Mouse (Mus musculus) hindbrain, embryonic 11.5 days (tissue): ENCODE measurements around the gene Tspan9. TPM values are rescaled to one million over a fixed set of nuclear protein-coding genes. Genes with fewer than 3 reads are reported as not detected.

Experiments
- ATAC-seq: fragments of 200-750 bp; cut with Nextera tagmentation; 2 replicates; pipeline ENCODE4 v1.8.0; 2017; ENCODE audit warnings: mild to moderate bottlenecking, moderate TSS enrichment, moderate library complexity; ENCODE audit not compliant: low FRiP score
- DNase-seq: peaks from one replicate; pipeline ENCODE4 v3.0.0-alpha.2; 2015; ENCODE audit warnings: low spot score
- H3K27ac ChIP-seq: fragments of 300-500 bp; sonication (generic); 2 replicates; pipeline ENCODE4 v1.5.1; 2014; ENCODE audit warnings: mild to moderate bottlenecking, low read depth, low read length
- H3K27me3 ChIP-seq: fragments of 300-500 bp; sonication (generic); 2 replicates; pipeline ENCODE4 v1.6.1; 2014; ENCODE audit warnings: mild to moderate bottlenecking, low read length, moderate library complexity, mixed read lengths; ENCODE audit not compliant: control insufficient read depth, insufficient read depth
- H3K36me3 ChIP-seq: fragments of 300-500 bp; sonication (generic); 2 replicates; pipeline ENCODE4 v1.6.1; 2014; ENCODE audit warnings: mild to moderate bottlenecking, low read length, moderate library complexity, mixed read lengths; ENCODE audit not compliant: control insufficient read depth, insufficient read depth
- H3K4me1 ChIP-seq: fragments of 300-500 bp; sonication (generic); replicated peaks from 2 replicates; pipeline ENCODE4 v1.6.1; 2014; ENCODE audit warnings: low read length, mixed read lengths; ENCODE audit not compliant: control insufficient read depth, insufficient read depth
- H3K4me2 ChIP-seq: fragments of 300-500 bp; sonication (generic); replicated peaks from 2 replicates; pipeline ENCODE4 v1.6.1; 2014; ENCODE audit warnings: mild to moderate bottlenecking, low read depth, low read length
- H3K4me3 ChIP-seq: fragments of 300-500 bp; sonication (generic); 2 replicates; pipeline ENCODE4 v1.5.1; 2014; ENCODE audit warnings: low read depth, low read length
- H3K9ac ChIP-seq: fragments of 300-500 bp; sonication (generic); 2 replicates; pipeline ENCODE4 v1.6.1; 2014; ENCODE audit warnings: low read depth, low read length
- H3K9me3 ChIP-seq: fragments of 300-500 bp; sonication (generic); 2 replicates; pipeline ENCODE4 v1.6.1; 2016; ENCODE audit warnings: low read length; ENCODE audit not compliant: control insufficient read depth
- WGBS: fragments of 180-500 bp; shearing (Covaris S2); extraction: QIAGEN DNeasy Blood & Tissue Kit; methylation state at CpG from one replicate; pipeline ENCODE4 v1.1.7; 2014; 5-methylcytosine and 5-hydroxymethylcytosine counted together
- polyA plus RNA-seq: library from polyadenylated mRNA; unstranded; fragments of >200 nt; fragmentation: Nextera tagmentation; extraction: Ambion mirVana; gene quantifications from 2 replicates; pipeline ENCODE4 v1.2.1, GENCODE M21; 2014

The Tspan9 gene
- polyA plus RNA-seq, 1 experiment from 2014 or later: 46.2 TPM

DNA sequence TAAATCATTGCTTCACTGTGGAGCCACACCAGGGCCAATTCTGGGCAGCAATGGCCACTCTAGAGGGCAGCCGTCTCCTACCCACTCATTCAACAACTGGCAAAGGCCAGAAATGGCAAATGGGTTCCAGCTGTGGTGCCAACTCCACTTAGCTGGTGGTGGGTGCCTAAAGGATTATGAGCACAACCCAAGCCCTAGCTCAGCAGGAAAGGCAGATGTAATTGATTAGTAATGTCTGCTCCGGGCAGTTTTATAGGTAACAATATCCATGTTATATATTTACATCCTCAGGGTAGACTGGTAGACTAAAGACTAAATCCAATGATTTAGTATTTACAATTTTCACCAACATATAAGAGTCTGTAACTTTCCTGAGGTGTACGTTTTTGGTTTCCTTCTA, 6.7 kb downstream of the Tspan9 start:
- Histone ChIP-seq H3K4me2 (no peak overlapping the region), H3K36me3 (no peaks in the 10 kb centered on the region), H3K9ac (no peak overlapping the region), H3K9me3 (no peaks in the 10 kb centered on the region), H3K4me3 (no peak overlapping the region), H3K27ac (no peak overlapping the region), H3K27me3 (no peaks in the 10 kb centered on the region), H3K4me1 (0 out of 2 replicates have a peak, but pooled peaks cover 3% of the 10 kb centered on the region)
- DNase-seq (no peak), ATAC-seq (no peak)
- 84% methylated on average over 3 of the region's 3 CpGs for WGBS

GRCm38 (mm10) chr6:128135459-128135858, 7.9 kb downstream of the Tspan9 start:
- Histone ChIP-seq H3K27ac (no peak overlapping the region), H3K4me3 (no peak overlapping the region), H3K9ac (no peak overlapping the region), H3K27me3 (no peaks in the 10 kb centered on the region), H3K36me3 (no peaks in the 10 kb centered on the region), H3K9me3 (no peaks in the 10 kb centered on the region), H3K4me1 (0 out of 2 replicates have a peak, but pooled peaks cover 3% of the 10 kb centered on the region), H3K4me2 (no peak overlapping the region)
- 40% methylated on average over 5 of the region's 5 CpGs for WGBS
- DNase-seq (no peak), ATAC-seq (no peak)

DNA sequence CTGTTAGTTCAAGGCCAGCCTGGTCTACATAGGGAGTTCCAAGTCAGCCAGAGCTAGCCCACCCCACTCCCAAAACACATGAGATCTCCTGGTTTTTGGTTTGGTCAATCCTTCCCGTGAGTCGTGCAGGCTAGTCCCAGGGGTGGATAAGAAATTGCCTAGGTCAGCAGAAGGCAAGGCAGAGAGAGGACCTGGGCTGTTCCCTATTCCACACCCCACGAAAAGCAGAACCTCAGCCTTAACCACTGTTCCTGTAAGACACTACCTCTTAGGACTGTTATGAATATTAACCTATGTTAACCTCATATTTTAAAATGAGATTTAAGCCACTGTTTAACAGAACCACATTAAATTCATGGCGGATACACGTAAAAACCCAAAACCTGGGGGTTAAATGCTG, 8.4 kb downstream of the Tspan9 start:
- ATAC-seq: no peak

GRCm38 (mm10) chr6:128134196-128134924, 9.0 kb downstream of the Tspan9 start:
- Histone ChIP-seq H3K4me3 (no peak overlapping the region), H3K36me3 (no peaks in the 10 kb centered on the region), H3K4me2 (no peak overlapping the region), H3K9me3 (no peaks in the 10 kb centered on the region), H3K4me1 (0 out of 2 replicates have a peak, but pooled peaks cover 5% of the 10 kb centered on the region), H3K27ac (no peak overlapping the region), H3K27me3 (no peaks in the 10 kb centered on the region), H3K9ac (no peak overlapping the region)
- no peak for ATAC-seq
- WGBS: 29% methylated on average over 8 of the region's 8 CpGs
- DNase-seq: no peak

More for the DNA sequence above, 8.4 kb downstream of the Tspan9 start:
- no peak for DNase-seq
- Histone ChIP-seq H3K36me3 (no peaks in the 10 kb centered on the region), H3K9ac (no peak overlapping the region), H3K4me3 (no peak overlapping the region), H3K9me3 (no peaks in the 10 kb centered on the region), H3K27ac (no peak overlapping the region), H3K4me1 (0 out of 2 replicates have a peak, but pooled peaks cover 3% of the 10 kb centered on the region), H3K4me2 (no peak overlapping the region), H3K27me3 (no peaks in the 10 kb centered on the region)
- 69% methylated on average over 5 of the region's 5 CpGs for WGBS

- DNase-seq (no peak), ATAC-seq (no peak)
- H3K36me3 ChIP-seq: no peaks in the 10 kb centered on the region
- WGBS: 70% methylated on average over 10 of the region's 10 CpGs
- H3K4me1 ChIP-seq: 0 out of 2 replicates have a peak, but pooled peaks cover 7% of the 10 kb centered on the region
- no peak overlapping the region for H3K9ac ChIP-seq
- no peak overlapping the region for H3K4me3 ChIP-seq
- H3K27ac ChIP-seq: no peak overlapping the region
- no peak overlapping the region for H3K4me2 ChIP-seq
- no peaks in the 10 kb centered on the region for H3K9me3 ChIP-seq
- H3K27me3 ChIP-seq: no peaks in the 10 kb centered on the region
These were observed 9.7 kb downstream of the Tspan9 start for GRCm38 (mm10) chr6:128133679-128134191.

DNA sequence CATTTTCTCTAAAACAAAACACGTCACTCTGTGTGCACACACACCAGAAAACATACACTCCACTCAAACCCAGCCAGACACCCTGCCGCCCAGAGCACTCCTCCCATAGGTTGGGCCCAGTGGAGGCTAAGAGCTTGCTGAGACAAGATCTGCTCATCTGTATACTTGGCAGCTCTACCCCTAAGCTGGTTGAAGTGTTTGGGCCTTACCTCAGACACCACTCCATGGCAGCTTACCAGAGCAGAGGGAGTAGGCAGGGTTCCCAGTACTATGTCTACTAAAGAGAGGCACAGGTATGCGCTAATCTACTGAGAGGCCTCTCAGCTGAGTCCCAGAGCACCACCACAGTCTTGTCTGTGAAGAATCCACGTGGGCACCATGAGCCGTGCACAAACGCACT, 10.8 kb downstream of the Tspan9 start:
- H3K27me3 ChIP-seq: no peaks in the 10 kb centered on the region
- no peaks in the 10 kb centered on the region for H3K36me3 ChIP-seq
- ATAC-seq: no peak
- H3K27ac ChIP-seq: no peak overlapping the region
- H3K9ac ChIP-seq: no peak overlapping the region
- DNase-seq: no peak
- H3K9me3 ChIP-seq: no peaks in the 10 kb centered on the region
- H3K4me3 ChIP-seq: no peak overlapping the region
- H3K4me1 ChIP-seq: 0 out of 2 replicates have a peak, but pooled peaks cover 7% of the 10 kb centered on the region
- no peak overlapping the region for H3K4me2 ChIP-seq
- 90% methylated on average over 6 of the region's 6 CpGs for WGBS

GRCm38 (mm10) chr6:128131390-128131789, 12.0 kb downstream of the Tspan9 start:
- no peaks in the 10 kb centered on the region for H3K36me3 ChIP-seq

DNA sequence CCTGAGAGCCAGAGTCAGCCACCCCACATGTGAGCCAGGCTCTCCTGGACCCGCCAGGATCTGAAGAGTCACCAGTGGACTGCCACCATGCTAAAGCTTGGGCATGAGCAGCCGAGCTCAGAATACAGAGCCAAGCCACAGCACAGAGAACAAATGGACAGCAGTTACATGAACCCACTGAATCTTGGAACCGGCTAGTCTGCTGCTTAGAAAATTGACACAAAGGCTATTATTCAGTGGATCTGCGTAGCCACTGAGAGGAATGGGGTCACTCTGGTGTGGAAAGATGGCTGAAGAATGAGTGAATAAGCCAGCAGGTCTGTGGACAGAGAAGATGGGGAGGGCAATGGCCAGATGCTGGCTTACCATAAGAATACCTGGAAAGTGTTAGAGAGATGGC, 12.7 kb downstream of the Tspan9 start:
- H3K27me3 ChIP-seq: no peaks in the 10 kb centered on the region
- DNase-seq (no peak), ATAC-seq (no peak)
- WGBS: 68% methylated on average over 4 of the region's 4 CpGs
- 0 out of 2 replicates have a peak, but pooled peaks cover 7% of the 10 kb centered on the region for H3K4me1 ChIP-seq
- no peaks in the 10 kb centered on the region for H3K36me3 ChIP-seq
- H3K4me3 ChIP-seq: no peak overlapping the region
- no peak overlapping the region for H3K9ac ChIP-seq
- no peak overlapping the region for H3K27ac ChIP-seq
- no peaks in the 10 kb centered on the region for H3K9me3 ChIP-seq
- H3K4me2 ChIP-seq: no peak overlapping the region

More at GRCm38 (mm10) chr6:128131390-128131789, 12.0 kb downstream of the Tspan9 start:
- Histone ChIP-seq H3K27ac (no peak overlapping the region), H3K27me3 (no peaks in the 10 kb centered on the region), H3K4me1 (0 out of 2 replicates have a peak, but pooled peaks cover 7% of the 10 kb centered on the region), H3K4me2 (no peak overlapping the region), H3K4me3 (no peak overlapping the region), H3K9me3 (no peaks in the 10 kb centered on the region), H3K9ac (no peak overlapping the region)
- ATAC-seq (no peak), DNase-seq (no peak)
- 53% methylated on average over 2 of the region's 2 CpGs for WGBS

DNA sequence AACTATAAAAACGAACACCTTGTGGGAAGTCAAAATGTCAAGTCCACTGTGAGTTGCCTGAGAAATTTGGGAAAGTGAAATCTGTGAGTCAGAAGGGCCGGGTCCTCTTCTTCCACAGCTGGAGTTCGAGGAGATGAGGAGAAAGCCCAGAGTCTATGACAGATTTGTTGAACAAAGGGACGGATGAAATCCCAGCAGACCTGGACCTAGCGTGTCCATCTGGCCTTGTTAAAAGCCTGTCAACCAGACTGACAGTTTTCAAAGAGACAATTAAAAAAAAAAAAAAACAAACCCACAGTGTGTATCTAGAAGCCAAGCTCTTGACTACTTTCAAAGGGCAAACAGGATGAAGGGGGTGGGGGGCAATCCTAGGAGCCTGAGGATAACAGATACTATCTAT, 14.0 kb downstream of the Tspan9 start:
- peak; percentile 57; the same call in 1 of the 2 replicates for ATAC-seq
- H3K4me1 ChIP-seq: 0 out of 2 replicates have a peak, but pooled peaks cover 4% of the 10 kb centered on the region

More for the DNA sequence above, 14.0 kb downstream of the Tspan9 start:
- Histone ChIP-seq H3K27me3 (no peaks in the 10 kb centered on the region), H3K4me2 (no peak overlapping the region), H3K9ac (no peak overlapping the region), H3K27ac (peak overlapping the region; percentile 82), H3K9me3 (no peaks in the 10 kb centered on the region), H3K4me3 (no peak overlapping the region), H3K36me3 (no peaks in the 10 kb centered on the region)
- peak; percentile 34 for DNase-seq
- WGBS: 31% methylated on average over 5 of the region's 5 CpGs
